Mouse (Mus musculus) frontal cortex, postnatal 14 days (tissue): ENCODE data around the gene Itpkc.
"Not testable (repeated sequence)": the region's sequence is repeated elsewhere in the genome, so short reads cannot be mapped to it uniquely, and the experiment has no call there.

Source experiments
- DNase-seq, 2 experiments: peaks; one replicate each; pipeline ENCODE4 v3.0.0; 2022; ENCODE audit warnings: low spot score in 2 of 2

The Itpkc gene

GRCm38 (mm10) chr7:27228281-27228821 lies at the start of gene Itpkc:
TSS of gene Itpkc (minus strand) at chr7:27228661.
- peak; percentile 85 to 86 for DNase-seq

GRCm38 (mm10) chr7:27277191-27277590 lies 48.7 kb upstream of the Itpkc start:
- DNase-seq: no peak

GRCm38 (mm10) chr7:27276021-27276420 lies 47.6 kb upstream of the Itpkc start:
- DNase-seq: no peak

- DNase-seq: no peak
These were observed 46.5 kb upstream of the Itpkc start for GRCm38 (mm10) chr7:27274916-27275315.

- DNase-seq: no peak
These were observed 45.4 kb upstream of the Itpkc start for GRCm38 (mm10) chr7:27273739-27274351.

GRCm38 (mm10) chr7:27271423-27271822 lies 43.0 kb upstream of the Itpkc start:
- no peak for DNase-seq

GRCm38 (mm10) chr7:27266515-27267128 lies 38.2 kb upstream of the Itpkc start:
- DNase-seq: peak; percentile 72 to 73

- DNase-seq: no peak
These were observed 36.3 kb upstream of the Itpkc start for GRCm38 (mm10) chr7:27264761-27265160.

GRCm38 (mm10) chr7:27261888-27262287 lies 33.4 kb upstream of the Itpkc start:
- no peak for DNase-seq

GRCm38 (mm10) chr7:27260856-27261255 lies 32.4 kb upstream of the Itpkc start:
- no peak for DNase-seq

- DNase-seq: no peak
These were observed 31.3 kb upstream of the Itpkc start for GRCm38 (mm10) chr7:27259771-27260170.

- DNase-seq: no peak
These were observed 30.8 kb upstream of the Itpkc start for GRCm38 (mm10) chr7:27259271-27259721.

- peak; percentile 86 to 89 for DNase-seq
These were observed 29.9 kb upstream of the Itpkc start, which contains the start of gene Numbl for GRCm38 (mm10) chr7:27258205-27258899. TSS of gene Numbl (plus strand) at chr7:27258433.

- no peak for DNase-seq
These were observed 29.4 kb upstream of the Itpkc start for GRCm38 (mm10) chr7:27257852-27258204.

- peak; percentile 63 to 65 for DNase-seq
These were observed 28.8 kb upstream of the Itpkc start for GRCm38 (mm10) chr7:27257046-27257851.

- no peak for DNase-seq
These were observed 27.3 kb upstream of the Itpkc start for GRCm38 (mm10) chr7:27255721-27256120.

GRCm38 (mm10) chr7:27251946-27252345 lies 23.5 kb upstream of the Itpkc start:
- DNase-seq: no peak

- no peak for DNase-seq
These were observed 21.5 kb upstream of the Itpkc start for GRCm38 (mm10) chr7:27249928-27250327.

GRCm38 (mm10) chr7:27249146-27249545 lies 20.7 kb upstream of the Itpkc start:
- DNase-seq: no peak

- DNase-seq: not testable (repeated sequence)
These were observed 15.6 kb upstream of the Itpkc start for GRCm38 (mm10) chr7:27244088-27244487.

- no peak for DNase-seq
These were observed 14.8 kb upstream of the Itpkc start for GRCm38 (mm10) chr7:27243211-27243610.

GRCm38 (mm10) chr7:27238568-27238967 lies 10.1 kb upstream of the Itpkc start:
- DNase-seq: no peak
